Mouse (Mus musculus) CH12.LX (cell line): ENCODE data around the gene 1600014C23Rik.

Experiments
- CTCF ChIP-seq, 2 experiments: IDR thresholded peaks in 1 of 2; conservative IDR thresholded peaks in 1 of 2; 2 replicates each; pipeline ENCODE4 v1.5.1; 2011 to 2012; ENCODE audit warnings: low read depth in 2 of 2, low read length in 2 of 2, improper control_type of control experiment in 1 of 2, inconsistent platforms in 1 of 2, mild to moderate bottlenecking in 1 of 2, moderate library complexity in 1 of 2
- EP300 ChIP-seq: IDR thresholded peaks from 2 replicates; pipeline ENCODE4 v1.6.1; 2011; ENCODE audit warnings: low read length, improper control_type of control experiment
- MAFK ChIP-seq: IDR thresholded peaks from 2 replicates; pipeline ENCODE4 v1.6.1; 2011; ENCODE audit warnings: low read length, improper control_type of control experiment; ENCODE audit not compliant: insufficient replicate concordance
- MAZ ChIP-seq: IDR thresholded peaks from 2 replicates; pipeline ENCODE4 v1.6.1; 2012; ENCODE audit warnings: low read depth, mild to moderate bottlenecking, inconsistent platforms, low read length, improper control_type of control experiment, moderate library complexity
- POLR2A ChIP-seq: IDR thresholded peaks from 2 replicates; pipeline ENCODE4 v1.6.1; 2011; ENCODE audit warnings: low read depth, mild to moderate bottlenecking, improper control_type of control experiment, low read length
- ZNF384 ChIP-seq: IDR thresholded peaks from 2 replicates; pipeline ENCODE4 v1.6.1; 2012; ENCODE audit warnings: low read depth, low read length, improper control_type of control experiment, inconsistent platforms

GRCm38 (mm10) chr17:45685171-45686092 lies 48.2 kb downstream of the 1600014C23Rik start:
- TF ChIP-seq POLR2A (no peak), EP300 (no peak), CTCF (conservative IDR thresholded peaks at IDR 0.05 in 1 of 2, IDR thresholded peaks at IDR 0.05 in 1 of 2; ENCODE audit: low read depth in 2 of 2, low read length in 2 of 2) (no peak), MAFK (no peak), ZNF384 (peak; percentile 28; the same call in 1 of the 2 replicates), MAZ (no peak)
